Mouse (Mus musculus) brain, embryonic 14.5 days (tissue): ENCODE results near the gene Rmnd5b. TPM values are rescaled to one million over a fixed set of nuclear protein-coding genes. Genes with fewer than 3 reads are reported as not detected.
A peak's percentile ranks its signal among the peaks of the same experiment; 100 is the strongest.
"Not testable (repeated sequence)": the region's sequence is repeated elsewhere in the genome, so short reads cannot be mapped to it uniquely, and the experiment has no call there.

Experiments
- DNase-seq: peaks from one replicate; pipeline ENCODE4 v3.0.0-alpha.2; 2011; ENCODE audit warnings: low read depth
- CTCF ChIP-seq: fragments of 200-500 bp; IDR thresholded peaks from 2 replicates; pipeline ENCODE4 v1.5.1; 2012; ENCODE audit warnings: inconsistent platforms, mild to moderate bottlenecking, moderate library complexity, borderline replicate concordance; ENCODE audit not compliant: insufficient read depth, insufficient read length; ENCODE audit errors: extremely low read depth
- POLR2A ChIP-seq: fragments of 200-500 bp; IDR thresholded peaks from 2 replicates; pipeline ENCODE4 v1.6.1; 2012; ENCODE audit warnings: mild to moderate bottlenecking, inconsistent platforms, borderline replicate concordance; ENCODE audit not compliant: poor library complexity, insufficient read depth, insufficient read length, severe bottlenecking; ENCODE audit errors: extremely low read depth
- polyA plus RNA-seq: library from polyadenylated mRNA; depleted of rRNA; stranded (reverse); fragments of >200 nt; gene quantifications from 2 replicates; pipeline ENCODE4 v1.2.3, GENCODE M21; 2012

Rmnd5b gene
- polyA plus RNA-seq, 1 experiment: 70.7 TPM

GRCm38 (mm10) chr11:51629651-51630314 lies 5.9 kb downstream of the Rmnd5b start:
- TF ChIP-seq CTCF (no peak), POLR2A (no peak)

GRCm38 (mm10) chr11:51627907-51628306 lies 7.8 kb downstream of the Rmnd5b start:
- TF ChIP-seq CTCF: no peak
- no peak for TF ChIP-seq POLR2A

More at GRCm38 (mm10) chr11:51629651-51630314, 5.9 kb downstream of the Rmnd5b start:
- no peak for DNase-seq

DNA sequence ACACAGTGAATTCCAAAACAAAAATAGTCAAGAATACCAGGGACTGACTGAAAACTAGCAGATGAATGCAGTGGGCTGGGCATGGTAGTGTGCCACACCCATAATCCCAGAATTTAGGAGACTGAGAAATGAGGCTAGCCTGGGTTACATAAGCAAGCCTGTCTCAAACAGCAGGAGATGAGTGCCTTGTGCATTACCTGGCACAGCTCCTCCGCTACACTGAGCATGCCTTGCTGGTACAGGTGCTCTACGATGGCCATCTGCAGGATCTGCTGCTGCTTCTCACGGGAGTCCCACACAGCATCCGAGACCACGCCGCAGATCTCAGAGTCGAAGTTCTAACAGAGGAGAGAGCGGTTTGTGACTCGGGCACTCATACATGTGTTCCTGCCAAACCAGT lies 8.3 kb downstream of the Rmnd5b start:
- no peak for TF ChIP-seq POLR2A
- TF ChIP-seq CTCF: no peak
- no peak for DNase-seq

More at GRCm38 (mm10) chr11:51627907-51628306, 7.8 kb downstream of the Rmnd5b start:
- no peak for DNase-seq

GRCm38 (mm10) chr11:51625187-51625820 lies 10.4 kb downstream of the Rmnd5b start:
- DNase-seq: no peak
- no peak for TF ChIP-seq CTCF
- no peak for TF ChIP-seq POLR2A

GRCm38 (mm10) chr11:51622971-51623491 lies 12.7 kb downstream of the Rmnd5b start:
- no peak for TF ChIP-seq POLR2A
- TF ChIP-seq CTCF: no peak
- DNase-seq: no peak

- TF ChIP-seq POLR2A: no peak
- TF ChIP-seq CTCF: no peak
- no peak for DNase-seq
These were observed 13.9 kb downstream of the Rmnd5b start for GRCm38 (mm10) chr11:51621776-51622175.

DNA sequence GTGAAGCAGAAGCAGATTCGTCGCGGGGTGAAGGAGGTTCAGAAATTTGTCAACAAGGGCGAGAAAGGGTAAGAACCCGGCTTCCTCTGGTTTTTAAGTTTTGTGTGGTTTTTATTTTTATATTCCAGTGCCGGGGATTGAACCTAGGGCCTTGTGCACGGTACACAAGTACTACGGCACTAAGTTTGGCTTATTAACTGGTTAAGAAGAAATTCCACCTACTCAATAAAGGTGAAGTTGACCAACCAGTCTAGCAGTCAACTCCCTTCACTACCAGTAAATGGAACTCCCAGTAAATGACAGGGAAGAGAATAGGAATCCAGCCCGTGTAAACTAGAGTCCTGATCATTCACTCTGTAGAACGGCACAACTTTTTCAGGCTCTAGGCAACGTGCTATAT lies 15.6 kb downstream of the Rmnd5b start:
- no peak for TF ChIP-seq CTCF
- TF ChIP-seq POLR2A: no peak
- no peak for DNase-seq

- peak; percentile 27; the same call in 1 of the 2 replicates for TF ChIP-seq POLR2A
- TF ChIP-seq CTCF: no peak
- peak; percentile 99 for DNase-seq
These were observed 16.2 kb downstream of the Rmnd5b start, which contains the start of gene Nhp2 for GRCm38 (mm10) chr11:51619409-51620060. Gene Nhp2, plus strand, starts transcription at chr11:51619735.

DNA sequence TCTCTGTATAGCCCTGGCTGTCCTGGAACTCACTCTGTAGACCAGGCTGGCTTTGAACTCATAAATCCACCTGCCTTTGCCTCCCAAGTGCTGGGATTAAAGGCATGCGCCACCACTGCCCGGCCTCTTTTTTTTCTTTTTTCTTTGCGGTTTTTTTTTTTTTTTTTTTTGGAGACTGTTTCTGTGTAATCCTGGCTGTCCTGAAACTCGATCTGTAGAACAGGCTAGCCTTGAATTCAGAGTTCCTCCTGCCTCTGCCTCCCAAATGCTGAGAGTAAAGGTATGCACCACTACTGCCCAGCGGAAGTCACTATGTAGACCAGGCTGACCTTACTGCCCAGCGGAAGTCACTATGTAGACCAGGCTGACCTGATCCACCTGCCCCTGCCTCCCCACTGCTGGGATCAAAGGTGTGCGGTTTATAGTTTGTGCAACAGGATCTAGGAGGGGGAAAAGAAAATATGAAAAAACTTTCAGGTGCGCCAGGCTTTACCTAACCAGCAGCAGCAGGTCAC lies 16.7 kb downstream of the Rmnd5b start:
- TF ChIP-seq CTCF: no peak
- TF ChIP-seq POLR2A: no peak
- no peak for DNase-seq

DNA sequence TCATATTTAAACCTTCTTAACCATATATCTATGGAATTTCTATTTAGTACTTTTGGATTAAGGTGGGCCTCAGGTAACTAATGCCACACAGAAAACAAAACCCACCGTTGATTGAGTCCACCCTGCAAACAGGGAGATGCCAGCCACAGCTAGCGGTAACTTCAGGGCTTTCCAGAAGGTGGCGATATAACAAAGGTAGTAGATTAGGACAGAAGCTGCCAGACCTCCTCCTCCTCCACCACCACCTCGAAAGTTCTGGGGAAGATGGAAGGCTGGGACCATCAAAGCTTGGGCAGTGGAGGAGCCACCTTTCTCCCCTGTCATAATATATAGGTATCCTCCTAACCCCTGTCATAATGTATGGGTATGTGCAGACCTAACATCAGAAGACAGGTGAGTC lies 18.0 kb downstream of the Rmnd5b start:
- TF ChIP-seq POLR2A (no peak), CTCF (peak; percentile 77)
- DNase-seq: peak; percentile 71

DNA sequence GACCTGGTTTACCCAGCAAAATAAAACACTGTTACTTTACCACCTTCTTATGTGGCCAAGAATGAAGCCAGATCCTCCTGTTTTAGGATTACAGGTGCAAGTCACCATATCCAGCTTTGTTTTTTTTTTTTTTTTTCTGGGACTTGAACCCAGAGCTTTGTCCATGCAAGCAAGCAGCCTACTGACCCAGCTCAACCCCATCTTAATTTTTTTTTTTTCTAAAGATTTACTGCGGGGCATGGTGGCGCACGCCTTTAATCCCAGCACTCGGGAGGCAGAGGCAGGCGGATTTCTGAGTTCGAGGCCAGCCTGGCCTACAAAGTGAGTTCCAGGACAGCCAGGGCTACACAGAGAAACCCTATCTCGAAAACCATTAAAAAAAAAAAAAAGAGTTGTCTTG lies 19.6 kb downstream of the Rmnd5b start:
- not testable (repeated sequence) for DNase-seq

- peak; percentile 62 for DNase-seq
- TF ChIP-seq CTCF (no peak), POLR2A (no peak)
These were observed 20.1 kb downstream of the Rmnd5b start for GRCm38 (mm10) chr11:51615601-51616000.
